Mouse (Mus musculus) hindbrain, postnatal 0 days (tissue): ENCODE measurements around the gene Dgcr2. TPM values are rescaled to one million over a fixed set of nuclear protein-coding genes. Genes with fewer than 3 reads are reported as not detected.

ENCODE experiments used
- ATAC-seq: fragments of 200-750 bp; cut with Nextera tagmentation; 2 replicates; pipeline ENCODE4 v1.8.0; 2017; ENCODE audit warnings: mild to moderate bottlenecking, moderate TSS enrichment, moderate library complexity
- DNase-seq: peaks from one replicate; pipeline ENCODE4 v3.0.0-alpha.2; 2015; ENCODE audit warnings: low spot score
- H3K27ac ChIP-seq: fragments of 300-500 bp; sonication (generic); 2 replicates; pipeline ENCODE4 v1.5.1; 2014; ENCODE audit warnings: mild to moderate bottlenecking
- H3K27me3 ChIP-seq: fragments of 300-500 bp; sonication (generic); 2 replicates; pipeline ENCODE4 v1.6.1; 2014; ENCODE audit warnings: low read length, mixed read lengths; ENCODE audit not compliant: insufficient read depth
- H3K36me3 ChIP-seq: fragments of 300-500 bp; sonication (generic); 2 replicates; pipeline ENCODE4 v1.6.1; 2014; ENCODE audit warnings: low read length, mixed read lengths; ENCODE audit not compliant: insufficient read depth
- H3K4me1 ChIP-seq: fragments of 300-500 bp; sonication (generic); 2 replicates; pipeline ENCODE4 v1.6.1; 2014; ENCODE audit warnings: antibody characterized with exemption, low read length, mixed read lengths; ENCODE audit not compliant: insufficient read depth
- H3K4me2 ChIP-seq: fragments of 300-500 bp; sonication (generic); 2 replicates; pipeline ENCODE4 v1.6.1; 2014; ENCODE audit warnings: low read depth, mild to moderate bottlenecking, low read length, moderate library complexity, mixed read lengths
- H3K4me3 ChIP-seq: fragments of 300-500 bp; sonication (generic); 2 replicates; pipeline ENCODE4 v1.5.1; 2014; ENCODE audit warnings: low read length
- H3K9ac ChIP-seq: fragments of 300-500 bp; sonication (generic); replicated peaks from 2 replicates; pipeline ENCODE4 v1.6.1; 2014; ENCODE audit warnings: mild to moderate bottlenecking, low read length, moderate library complexity, mixed read lengths
- H3K9me3 ChIP-seq: fragments of 300-500 bp; sonication (generic); 2 replicates; pipeline ENCODE4 v1.6.1; 2016; ENCODE audit warnings: low read length, mixed read lengths
- CTCF ChIP-seq: IDR thresholded peaks from 2 replicates; pipeline ENCODE4 v1.5.1; 2016; ENCODE audit warnings: antibody characterized with exemption, control low read depth, low read depth
- WGBS: fragments of 180-500 bp; shearing (Covaris S2); extraction: QIAGEN DNeasy Blood & Tissue Kit; methylation state at CpG from one replicate; pipeline ENCODE4 v1.1.7; 2014; 5-methylcytosine and 5-hydroxymethylcytosine counted together
- polyA plus RNA-seq: library from polyadenylated mRNA; unstranded; fragments of >200 nt; fragmentation: Nextera tagmentation; extraction: Ambion mirVana; gene quantifications from 2 replicates; pipeline ENCODE4 v1.2.1, GENCODE M21; 2015
- total RNA-seq: library from RNA; depleted of rRNA; stranded (reverse); fragments of >200 nt; gene quantifications from 2 replicates; pipeline ENCODE4 v1.2.3, GENCODE M21; 2014

The Dgcr2 gene
- total and polyA plus RNA-seq, 2 experiments from 2014 or later, result 88.8 to 199 TPM

DNA sequence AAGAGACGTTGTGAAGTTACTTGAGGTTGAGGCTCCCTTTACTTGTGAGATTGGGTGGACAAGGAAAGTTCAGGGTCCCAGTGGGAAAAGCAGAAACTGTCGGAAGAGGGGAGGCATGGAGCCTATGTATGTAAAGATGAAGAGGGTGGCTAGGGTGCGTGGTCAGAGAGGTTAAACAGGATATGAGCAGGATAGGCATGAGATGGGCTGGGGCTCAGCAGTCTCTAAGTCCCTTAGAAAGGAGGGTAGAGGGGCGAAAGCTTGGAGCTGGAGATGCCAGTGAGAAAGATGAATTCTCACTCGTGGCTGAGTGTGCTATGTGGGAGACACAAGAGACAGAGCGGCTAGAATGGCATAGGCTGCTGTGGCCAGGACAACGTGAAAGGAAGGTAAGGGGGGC is 65.5 kb downstream of the Dgcr2 start, which contains the start of gene B830017H08Rik:
Gene B830017H08Rik (plus strand): TSS at position 301 of the 400 bp plus-strand sequence.
- H3K4me2 ChIP-seq, result peak within 1 kb of the TSS; percentile 85
- peak within 1 kb of the TSS; percentile 76 for H3K9ac ChIP-seq
- peaks cover 9% of the 10 kb centered on the region for H3K4me1 ChIP-seq
- DNase-seq (no peak), ATAC-seq (no peak)
- TF ChIP-seq CTCF, result no peak
- H3K9me3 ChIP-seq, result no peaks in the 10 kb centered on the region
- 15% methylated on average over 7 of the region's 7 CpGs for WGBS
- peak within 1 kb of the TSS; percentile 92 for H3K27ac ChIP-seq
- H3K27me3 ChIP-seq, result peaks cover 14% of the 10 kb centered on the region; the same call in 1 of the 2 replicates
- H3K36me3 ChIP-seq, result no peaks in the 10 kb centered on the region
- H3K4me3 ChIP-seq, result peak within 1 kb of the TSS; percentile 53

DNA sequence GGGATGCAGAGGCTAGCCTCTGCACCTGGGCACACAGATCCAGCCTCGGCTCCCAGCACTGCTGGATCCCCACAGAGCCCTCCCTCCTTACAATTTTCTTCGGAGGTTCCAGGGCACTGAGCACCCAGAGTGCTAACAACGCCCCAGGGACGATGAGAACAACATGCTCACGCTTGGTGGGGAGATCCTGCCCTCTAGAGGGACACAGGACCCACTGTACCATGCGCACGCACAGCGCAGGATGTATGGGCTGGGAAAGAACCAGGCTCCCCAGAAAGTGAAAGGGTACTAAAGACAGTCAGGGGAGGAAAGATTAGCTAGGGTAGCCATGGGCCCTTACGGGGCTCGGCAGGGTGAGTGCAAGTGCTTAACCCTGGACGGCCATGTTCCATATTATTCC is 66.6 kb downstream of the Dgcr2 start:
- Histone ChIP-seq H3K9me3 (no peaks in the 10 kb centered on the region), H3K4me3 (no peak overlapping the region), H3K9ac (no peak overlapping the region), H3K4me2 (no peak overlapping the region), H3K4me1 (peaks cover 9% of the 10 kb centered on the region), H3K27ac (no peak overlapping the region), H3K27me3 (peaks cover 14% of the 10 kb centered on the region; the same call in 1 of the 2 replicates), H3K36me3 (no peaks in the 10 kb centered on the region)
- 12% methylated on average over 11 of the region's 11 CpGs for WGBS
- TF ChIP-seq CTCF, result peak; percentile 49
- ATAC-seq (no peak), DNase-seq (peak; percentile 54)

DNA sequence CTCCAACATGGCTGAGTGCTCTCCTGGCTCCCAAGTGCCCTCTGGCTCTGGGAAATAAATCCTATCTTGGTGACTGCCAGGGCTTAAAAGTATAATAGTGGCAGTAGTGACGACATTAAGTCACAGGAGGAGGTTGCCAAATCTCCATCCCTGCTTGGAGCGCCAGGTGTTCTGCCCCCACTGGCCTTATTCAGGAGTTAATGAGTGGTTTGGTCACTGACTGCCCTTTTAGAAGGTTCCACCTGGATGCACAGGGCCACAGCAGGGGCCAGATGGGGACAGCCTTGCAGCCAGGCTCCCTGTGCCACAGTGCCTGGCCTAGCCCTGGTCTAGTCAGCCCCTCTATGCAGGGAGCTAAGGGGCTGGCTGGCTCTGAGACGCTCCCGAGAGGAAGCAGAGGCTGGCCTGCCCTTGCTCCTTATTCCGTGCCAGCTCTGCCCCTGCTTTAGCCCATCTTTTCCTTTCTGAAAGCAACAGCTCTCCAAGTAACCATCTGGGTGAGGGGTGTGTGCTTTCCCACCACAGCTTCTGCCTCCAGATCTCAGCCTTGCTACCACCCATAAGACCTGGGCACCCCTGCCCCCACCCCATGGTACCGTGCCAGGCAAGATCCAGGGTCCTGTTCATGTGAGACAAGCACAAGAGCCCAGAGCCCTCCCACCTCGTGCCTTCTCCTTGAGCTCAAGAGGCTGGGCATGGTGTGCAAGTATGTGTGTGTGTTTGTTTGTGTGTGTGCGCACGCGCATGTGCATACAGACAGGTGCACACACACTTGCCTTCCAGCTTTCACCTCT is 67.8 kb downstream of the Dgcr2 start:
- Histone ChIP-seq H3K9me3 (no peaks in the 10 kb centered on the region), H3K27ac (no peak overlapping the region), H3K4me2 (no peak overlapping the region), H3K4me3 (no peak overlapping the region), H3K9ac (no peak overlapping the region), H3K36me3 (no peaks in the 10 kb centered on the region), H3K4me1 (peaks cover 9% of the 10 kb centered on the region), H3K27me3 (peaks cover 14% of the 10 kb centered on the region; the same call in 1 of the 2 replicates)
- no peak for TF ChIP-seq CTCF
- WGBS, result 61% methylated on average over 10 of the region's 10 CpGs
- DNase-seq (no peak), ATAC-seq (no peak)

DNA sequence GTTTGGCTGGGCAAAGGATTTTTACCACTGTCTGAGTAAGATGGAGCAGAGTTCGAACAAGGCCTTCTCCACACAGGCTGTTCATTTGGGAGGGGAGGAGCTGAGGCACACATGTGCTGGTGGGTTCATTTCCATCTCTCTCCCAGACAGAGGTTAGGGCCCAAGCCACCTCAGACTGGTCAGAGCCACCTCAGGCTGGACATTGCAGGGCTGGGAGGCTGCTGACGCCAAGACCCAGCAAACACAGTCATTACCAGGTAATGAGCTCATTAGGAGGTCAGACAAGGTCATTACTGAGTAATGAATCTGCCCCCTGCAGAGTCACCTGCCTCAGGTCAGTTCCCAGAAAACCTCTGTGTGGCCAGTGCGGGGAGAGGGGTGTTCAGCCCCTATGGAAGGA is 69.5 kb downstream of the Dgcr2 start:
- H3K36me3 ChIP-seq, result no peaks in the 10 kb centered on the region
- H3K9me3 ChIP-seq, result no peaks in the 10 kb centered on the region
- no peak for ATAC-seq
- H3K4me3 ChIP-seq, result no peak overlapping the region
- H3K27me3 ChIP-seq, result peaks cover 9% of the 10 kb centered on the region; the same call in 1 of the 2 replicates
- WGBS, result 79% methylated on average over 3 of the region's 3 CpGs
- no peak overlapping the region for H3K4me2 ChIP-seq
- H3K27ac ChIP-seq, result no peak overlapping the region
- H3K4me1 ChIP-seq, result peaks cover 4% of the 10 kb centered on the region
- no peak overlapping the region for H3K9ac ChIP-seq
- no peak for TF ChIP-seq CTCF
- no peak for DNase-seq

DNA sequence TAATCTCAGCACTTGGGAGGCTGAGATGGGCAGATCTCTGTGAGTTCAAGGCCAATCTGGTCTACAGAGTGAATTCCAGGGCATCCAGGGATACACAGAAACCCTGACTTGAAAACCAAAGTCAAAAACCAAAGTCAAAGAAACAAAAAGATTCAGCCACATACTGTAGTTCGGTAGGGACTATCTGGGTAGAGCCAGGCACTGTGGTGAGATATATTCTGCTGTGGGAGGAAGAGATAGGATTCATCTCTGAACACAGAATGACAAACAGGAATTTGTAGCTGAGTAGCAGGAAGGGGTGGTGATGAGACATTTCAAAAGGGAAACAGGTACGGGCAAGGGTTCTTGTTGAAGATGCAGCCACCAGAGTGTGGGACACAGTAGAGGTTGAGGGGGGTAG is 70.1 kb downstream of the Dgcr2 start:
- no peak overlapping the region for H3K27ac ChIP-seq
- no peak overlapping the region for H3K4me3 ChIP-seq
- WGBS, result 93% methylated on average over 2 of the region's 2 CpGs
- H3K4me2 ChIP-seq, result no peak overlapping the region
- H3K9ac ChIP-seq, result no peak overlapping the region
- no peak for DNase-seq
- no peak for TF ChIP-seq CTCF
- H3K27me3 ChIP-seq, result peaks cover 9% of the 10 kb centered on the region; the same call in 1 of the 2 replicates
- no peaks in the 10 kb centered on the region for H3K9me3 ChIP-seq
- H3K36me3 ChIP-seq, result no peaks in the 10 kb centered on the region
- no peak for ATAC-seq
- peaks cover 4% of the 10 kb centered on the region for H3K4me1 ChIP-seq

DNA sequence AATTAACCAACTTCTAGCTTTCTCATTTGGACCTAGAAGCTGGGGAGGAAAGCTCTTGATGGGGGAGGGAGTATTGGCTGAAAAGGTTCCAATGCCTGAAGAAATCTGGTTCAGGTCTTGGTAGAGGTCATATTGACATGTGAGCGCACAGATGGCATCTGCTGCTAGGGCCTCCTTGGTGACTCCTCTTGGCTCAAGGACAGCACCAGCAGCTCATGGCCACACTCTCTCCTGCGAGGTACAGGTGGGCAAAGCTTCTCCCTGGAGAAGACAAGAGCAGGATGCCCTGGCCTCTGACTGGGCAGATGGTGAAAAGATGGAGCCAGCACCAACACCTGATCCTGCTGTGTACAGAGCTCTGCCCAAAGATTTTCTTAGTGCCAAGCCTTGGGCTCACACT is 71.9 kb downstream of the Dgcr2 start:
- Histone ChIP-seq H3K27ac (no peak overlapping the region), H3K9me3 (no peaks in the 10 kb centered on the region), H3K9ac (no peak overlapping the region), H3K27me3 (peaks cover 9% of the 10 kb centered on the region; the same call in 1 of the 2 replicates), H3K36me3 (no peaks in the 10 kb centered on the region), H3K4me3 (no peak overlapping the region), H3K4me2 (no peak overlapping the region), H3K4me1 (no peaks in the 10 kb centered on the region)
- DNase-seq, result no peak
- 64% methylated on average over 2 of the region's 2 CpGs for WGBS
- no peak for ATAC-seq
- TF ChIP-seq CTCF, result no peak

DNA sequence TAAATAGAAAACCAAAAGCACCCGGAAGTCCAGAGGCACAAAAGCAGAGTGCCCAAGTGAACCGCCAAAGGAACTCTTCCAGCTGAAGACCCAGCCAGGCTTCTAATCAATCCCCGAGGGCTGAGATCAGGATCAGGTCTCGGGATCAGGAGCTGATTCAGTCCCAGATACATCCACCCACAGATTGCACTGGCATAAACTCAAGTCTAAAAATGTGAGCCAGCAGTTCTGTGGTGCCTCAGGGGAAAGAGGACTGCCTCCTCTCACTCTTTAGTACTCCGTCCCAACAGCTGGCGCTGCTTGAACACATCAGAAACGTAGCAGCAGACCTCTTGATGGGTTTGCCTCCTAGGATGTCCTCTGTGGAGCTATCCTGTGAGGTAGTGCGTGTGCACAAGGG is 81.8 kb downstream of the Dgcr2 start:
- Histone ChIP-seq H3K4me2 (no peak overlapping the region), H3K9ac (0 out of 2 replicates have a peak overlapping the region, but pooled peaks have one; percentile 55), H3K27me3 (0 out of 2 replicates have a peak, but pooled peaks cover 4% of the 10 kb centered on the region), H3K27ac (peak overlapping the region; percentile 60; the same call in 1 of the 2 replicates), H3K9me3 (no peaks in the 10 kb centered on the region), H3K4me1 (0 out of 2 replicates have a peak, but pooled peaks cover 13% of the 10 kb centered on the region), H3K4me3 (no peak overlapping the region), H3K36me3 (no peaks in the 10 kb centered on the region)
- no peak for ATAC-seq
- TF ChIP-seq CTCF, result no peak
- DNase-seq, result no peak
- WGBS, result 82% methylated on average over 8 of the region's 8 CpGs
